Mouse (Mus musculus) E14TG2a.4 (cell line): ENCODE measurements at regions not wholly inside any gene's neighbourhood (a gene's known extent, or its start where the extent isn't known, plus 50 kb on each side); places are given as distances from the start of the nearest gene placed in this dataset.

ENCODE experiments used
- CTCF ChIP-seq: conservative IDR thresholded peaks from 2 replicates; pipeline ENCODE4 v1.5.1; 2014; ENCODE audit warnings: low read length
- NANOG ChIP-seq: IDR thresholded peaks from 2 replicates; pipeline ENCODE4 v1.6.1; 2014; ENCODE audit warnings: borderline replicate concordance, low read length, mixed read lengths

GRCm38 (mm10) chr10:95040258-95040895 lies 95.7 kb upstream of the Plxnc1 start:
- TF ChIP-seq CTCF (no peak), NANOG (no peak)
